Mouse (Mus musculus): ENCODE results near the gene Carm1. TPM values are rescaled to one million over a fixed set of nuclear protein-coding genes. Genes with fewer than 3 reads are reported as not detected.

Gene Carm1
- polyA plus RNA-seq (2015; fragmentation: Nextera tagmentation; extraction: Ambion mirVana) = 16.1 and 18.9 TPM in 2 replicates

GRCm38 (mm10) chr9:21546789-21547074 lies at the start of gene Carm1:
TSS of gene Carm1 (plus strand) at chr9:21546894.

GRCm38 (mm10) chr9:21509772-21510688 lies 36.7 kb upstream of the Carm1 start, which contains the start of gene Tmed1:
TSS of gene Tmed1 (minus strand) at chr9:21510252.

GRCm38 (mm10) chr9:21525937-21526633 lies 20.6 kb upstream of the Carm1 start, which contains the start of gene AB124611:
TSS of gene AB124611 (plus strand) at chr9:21526176.

GRCm38 (mm10) chr9:21592703-21593121 lies 46.0 kb downstream of the Carm1 start, which contains the start of the genes Timm29 and Yipf2:
TSS of gene Timm29 (plus strand) at chr9:21592722.
TSS of gene Yipf2 (minus strand) at chr9:21592828.

GRCm38 (mm10) chr9:21615617-21616231 lies 69.0 kb downstream of the Carm1 start, which contains the start of gene Smarca4:
TSS of gene Smarca4 (plus strand) at chr9:21616169.

MicroRNAs within 50 kb of the gene (microRNA counts, 519-probe panel; counts per million panel counts)
- not detected for microRNA mmu-miR-1946b

Small RNA genes lying within 50 kb of the gene (microRNA-seq; reads per million reads assigned to microRNA genes)
- gene Mir1946b = not detected

Other genes with a start within 250 kb of the Carm1 start
- gene Ap1m2, start 234.6 kb upstream of the Carm1 start, polyA plus RNA-seq (2015; fragmentation: Nextera tagmentation; extraction: Ambion mirVana) = 24.7 and 28.5 TPM in 2 replicates
- 106 and 120 TPM in 2 replicates for gene Slc44a2, start 226.2 kb upstream of the Carm1 start, polyA plus RNA-seq (2015; fragmentation: Nextera tagmentation; extraction: Ambion mirVana)
- 52.5 and 56.4 TPM in 2 replicates for gene Ilf3, start 179.0 kb upstream of the Carm1 start, polyA plus RNA-seq (2015; fragmentation: Nextera tagmentation; extraction: Ambion mirVana)
- 27.3 and 30.2 TPM in 2 replicates for gene Qtrt1, start 135.1 kb upstream of the Carm1 start, polyA plus RNA-seq (2015; fragmentation: Nextera tagmentation; extraction: Ambion mirVana)
- gene Dnm2, start 122.0 kb upstream of the Carm1 start, polyA plus RNA-seq (2015; fragmentation: Nextera tagmentation; extraction: Ambion mirVana) = 75.4 and 77.2 TPM in 2 replicates
- gene Tmed1, start 36.6 kb upstream of the Carm1 start, polyA plus RNA-seq (2015; fragmentation: Nextera tagmentation; extraction: Ambion mirVana) = 56.2 and 65.9 TPM in 2 replicates
- 3.1 and 10.4 TPM in 2 replicates for gene AB124611, start 20.7 kb upstream of the Carm1 start, polyA plus RNA-seq (2015; fragmentation: Nextera tagmentation; extraction: Ambion mirVana)
- 15.3 and 15.4 TPM in 2 replicates for gene Timm29, start 45.8 kb downstream of the Carm1 start, polyA plus RNA-seq (2015; fragmentation: Nextera tagmentation; extraction: Ambion mirVana)
- gene Yipf2, start 45.9 kb downstream of the Carm1 start, polyA plus RNA-seq (2015; fragmentation: Nextera tagmentation; extraction: Ambion mirVana) = 21.2 and 24.7 TPM in 2 replicates
- 31.6 and 32.3 TPM in 2 replicates for gene Smarca4, start 69.3 kb downstream of the Carm1 start, polyA plus RNA-seq (2015; fragmentation: Nextera tagmentation; extraction: Ambion mirVana)
- gene Ldlr, start 176.6 kb downstream of the Carm1 start, polyA plus RNA-seq (2015; fragmentation: Nextera tagmentation; extraction: Ambion mirVana) = 73.5 and 118 TPM in 2 replicates
- 19.5 and 26.9 TPM in 2 replicates for gene Spc24, start 213.4 kb downstream of the Carm1 start, polyA plus RNA-seq (2015; fragmentation: Nextera tagmentation; extraction: Ambion mirVana)

Data from urinary bladder, postnatal 0 days (tissue).